In the genomic region with DNA sequence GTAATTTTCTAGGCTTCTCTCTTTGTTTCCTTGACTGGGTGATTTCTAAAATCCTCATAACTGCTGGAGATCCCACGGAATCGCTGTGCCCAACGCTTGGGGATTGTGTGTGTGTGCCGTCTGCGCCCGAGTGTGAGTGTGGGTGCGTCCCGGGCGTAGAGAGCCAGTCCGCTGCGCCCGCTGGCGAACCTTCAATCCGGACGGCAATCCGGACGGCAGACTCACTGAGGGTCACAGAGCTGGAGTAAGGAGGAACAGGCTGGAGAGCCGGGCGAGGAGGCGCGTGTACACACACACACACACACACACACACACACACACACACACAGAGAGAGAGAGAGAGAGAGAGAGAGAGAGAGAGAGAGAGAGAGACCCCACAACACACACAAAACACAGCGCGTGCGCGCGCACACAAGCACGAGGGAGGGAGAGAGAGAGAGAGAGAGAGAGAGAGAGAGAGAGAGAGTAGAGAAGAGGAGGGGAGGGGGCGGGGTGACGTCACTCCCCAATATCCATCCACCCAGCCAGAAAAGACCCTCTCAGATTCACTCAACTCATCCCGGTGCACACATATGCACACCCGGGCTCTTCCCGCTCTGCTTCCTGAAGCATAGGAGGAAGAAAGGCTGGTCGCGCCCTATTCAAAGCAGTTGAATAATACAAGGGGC, we compare ENCODE assay signal across 8 mouse cellular contexts.
DNase-seq lines count a peak whose midpoint lies in the region; ATAC-seq lines count a peak whose summit lies in the region.

No protein-coding gene starts in this region.

- no peaks in the 10 kb centered on the region for H3K36me3 ChIP-seq in kidney, embryonic 15.5 days
- no peaks in the 10 kb centered on the region for H3K36me3 ChIP-seq in liver, embryonic 15.5 days (replicated peaks)
- no peaks in the 10 kb centered on the region for H3K36me3 ChIP-seq in neural tube, embryonic 14.5 days (ENCODE audit: control insufficient read depth, insufficient read depth, low read length)

- peak overlapping the region; percentile 97 for H3K27ac ChIP-seq in kidney, embryonic 15.5 days
- H3K27ac ChIP-seq in liver, embryonic 15.5 days (replicated peaks) = no peak overlapping the region
- peak overlapping the region; percentile 96 for H3K27ac ChIP-seq in neural tube, embryonic 14.5 days (ENCODE audit: low read depth, low read length)

- H3K4me2 ChIP-seq in kidney, embryonic 15.5 days = peak overlapping the region; percentile 90
- peak overlapping the region; percentile 64 for H3K4me2 ChIP-seq in liver, embryonic 15.5 days
- H3K4me2 ChIP-seq in neural tube, embryonic 14.5 days (ENCODE audit: low read depth, low read length) = peak overlapping the region; percentile 63

- peak; percentile 89 for DNase-seq in heart, adult 11 months
- DNase-seq in heart, postnatal 25 days (ENCODE audit: low spot score) = no peak
- DNase-seq in embryo, embryonic 10 days (ENCODE audit: low spot score) = peak; percentile 82

- intact Hi-C loops in heart, postnatal 25 days (cut with DNase I) = no loop called here

- no peaks in the 10 kb centered on the region for H3K27me3 ChIP-seq in kidney, embryonic 15.5 days
- peaks cover 38% of the 10 kb centered on the region for H3K27me3 ChIP-seq in liver, embryonic 15.5 days
- no peaks in the 10 kb centered on the region for H3K27me3 ChIP-seq in neural tube, embryonic 14.5 days (ENCODE audit: control insufficient read depth, insufficient read depth, low read length)

- peak overlapping the region; percentile 92 for H3K4me3 ChIP-seq in kidney, embryonic 15.5 days (replicated peaks)
- peak overlapping the region; percentile 58 for H3K4me3 ChIP-seq in liver, embryonic 15.5 days (replicated peaks)
- H3K4me3 ChIP-seq in neural tube, embryonic 14.5 days (ENCODE audit: low read depth, low read length) = peak overlapping the region; percentile 93

- no peaks in the 10 kb centered on the region for H3K9me3 ChIP-seq in kidney, embryonic 15.5 days (replicated peaks)
- H3K9me3 ChIP-seq in liver, embryonic 15.5 days (replicated peaks) = no peaks in the 10 kb centered on the region
- no peaks in the 10 kb centered on the region for H3K9me3 ChIP-seq in neural tube, embryonic 14.5 days (ENCODE audit: control insufficient read depth, low read length)

- ATAC-seq in granulocyte monocyte progenitor cell, adult 5-6 weeks (replicated peaks; ENCODE audit: poor library complexity, severe bottlenecking) = 0 out of 2 replicates have a peak, but pooled peaks have one; percentile 4
- peak; percentile 85 for ATAC-seq in kidney, embryonic 15.5 days (replicated peaks; ENCODE audit: low FRiP score)
- peak; percentile 40 for ATAC-seq in liver, embryonic 15.5 days (ENCODE audit: insufficient read depth)
- ATAC-seq in neural tube, embryonic 14.5 days (ENCODE audit: low read depth) = peak; percentile 86
- ATAC-seq in erythroid progenitor cell, adult 5-6 weeks (replicated peaks; ENCODE audit: low FRiP score, poor library complexity, severe bottlenecking) = no peak

- 1% methylated on average over 33 of the region's 34 CpGs for WGBS in kidney, embryonic 15.5 days
- WGBS in liver, embryonic 15.5 days (ENCODE audit: insufficient replicate concordance) = under 1% methylated on average over 33 of the region's 34 CpGs
- under 1% methylated on average over 34 of the region's 34 CpGs for WGBS in neural tube, embryonic 14.5 days

- H3K9ac ChIP-seq in kidney, embryonic 15.5 days = peak overlapping the region; percentile 93
- no peak overlapping the region for H3K9ac ChIP-seq in liver, embryonic 15.5 days
- H3K9ac ChIP-seq in neural tube, embryonic 14.5 days (replicated peaks; ENCODE audit: low read depth, low read length) = peak overlapping the region; percentile 94

- H3K4me1 ChIP-seq in kidney, embryonic 15.5 days = peaks cover 8% of the 10 kb centered on the region
- no peaks in the 10 kb centered on the region for H3K4me1 ChIP-seq in liver, embryonic 15.5 days (replicated peaks)
- H3K4me1 ChIP-seq in neural tube, embryonic 14.5 days (ENCODE audit: control insufficient read depth, insufficient read depth, low read length) = no peaks in the 10 kb centered on the region
